Mouse (Mus musculus) c-Kit-positive CD71-positive TER-119-negative erythroid progenitor cells, embryonic 14.5 days (primary cell): ENCODE measurements at regions not wholly inside any gene's neighbourhood (a gene's known extent, or its start where the extent isn't known, plus 50 kb on each side); places are given as distances from the start of the nearest gene placed in this dataset.

Experiments
- DNase-seq: peaks from one replicate; pipeline ENCODE4 v3.0.0-alpha.2; 2013; ENCODE audit warnings: low read depth

DNA sequence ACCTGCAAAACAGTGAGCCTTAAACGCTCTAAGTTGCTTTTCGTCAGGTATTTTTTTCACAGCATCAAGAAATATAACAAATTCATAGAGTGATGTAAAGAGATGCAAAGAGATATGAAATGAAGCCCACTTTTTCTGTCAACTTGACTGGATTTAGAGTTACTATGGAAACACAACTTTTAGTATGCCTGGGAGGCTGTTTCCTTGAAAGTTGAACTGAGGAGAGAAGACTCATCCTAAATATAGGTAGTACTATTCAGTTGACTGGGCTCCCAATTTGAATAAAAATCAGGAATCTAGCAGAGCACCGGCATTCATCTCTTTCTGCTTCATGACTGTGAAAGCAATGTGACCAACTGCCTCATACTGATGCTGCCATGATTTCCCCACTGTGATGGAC lies 509.7 kb downstream of the Synb start:
- DNase-seq: no peak

DNA sequence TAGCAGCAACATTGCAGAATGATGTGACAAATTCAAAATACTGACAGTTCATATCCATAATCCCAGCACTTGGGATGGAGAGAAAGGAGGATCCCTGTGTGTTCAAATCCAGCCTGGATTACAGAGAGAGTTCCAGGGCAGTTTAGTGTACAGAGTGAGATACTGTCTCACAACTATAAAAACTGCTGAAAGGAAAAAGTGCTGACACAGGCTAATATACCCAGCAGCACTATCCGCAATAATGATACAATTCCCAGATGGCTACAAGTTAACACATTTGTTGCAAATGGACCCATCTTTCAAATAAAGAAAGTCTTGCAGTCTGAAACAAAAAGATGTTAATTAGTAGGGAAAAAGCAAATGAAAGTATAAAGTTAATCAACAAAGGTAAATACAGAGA lies 510.9 kb downstream of the Synb start:
- DNase-seq: no peak

DNA sequence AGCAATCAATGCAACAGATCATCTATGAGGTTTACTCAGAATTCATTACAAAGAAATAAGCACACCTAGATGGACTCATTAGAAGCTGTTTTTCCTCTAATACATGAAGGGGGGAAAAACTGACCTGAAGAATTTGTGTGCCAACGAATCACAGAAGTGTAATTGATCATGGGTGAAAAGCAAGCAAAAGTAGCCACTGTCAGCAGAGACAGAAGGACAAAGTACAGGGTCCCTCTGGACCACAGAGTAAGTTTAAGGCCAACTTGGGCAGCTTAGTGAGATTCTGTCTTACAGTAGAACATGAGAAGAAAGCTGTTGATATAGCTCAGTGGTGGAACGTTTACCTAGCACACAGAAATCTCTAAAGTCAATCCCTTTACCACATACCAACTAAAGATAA lies 523.7 kb downstream of the Synb start:
- no peak for DNase-seq

DNA sequence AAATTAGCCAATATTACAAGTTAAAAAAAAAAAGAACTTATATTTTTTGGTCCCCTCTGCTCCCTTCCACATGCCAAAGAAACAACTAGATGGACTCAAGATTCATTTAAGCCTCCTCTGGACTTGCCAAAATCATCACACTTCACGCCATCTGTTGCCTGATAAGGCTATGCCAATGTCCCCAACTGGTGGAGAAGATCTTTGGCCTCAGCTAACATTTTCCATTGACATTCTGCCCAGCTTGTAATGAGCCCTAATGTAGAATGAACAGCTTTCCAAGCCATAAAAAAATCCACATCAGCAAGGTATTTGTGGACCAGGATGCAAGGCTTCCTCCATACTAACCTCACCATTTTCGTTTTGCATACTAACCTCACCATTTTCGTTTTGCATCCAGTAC lies 531.2 kb downstream of the Synb start:
- DNase-seq: no peak

DNA sequence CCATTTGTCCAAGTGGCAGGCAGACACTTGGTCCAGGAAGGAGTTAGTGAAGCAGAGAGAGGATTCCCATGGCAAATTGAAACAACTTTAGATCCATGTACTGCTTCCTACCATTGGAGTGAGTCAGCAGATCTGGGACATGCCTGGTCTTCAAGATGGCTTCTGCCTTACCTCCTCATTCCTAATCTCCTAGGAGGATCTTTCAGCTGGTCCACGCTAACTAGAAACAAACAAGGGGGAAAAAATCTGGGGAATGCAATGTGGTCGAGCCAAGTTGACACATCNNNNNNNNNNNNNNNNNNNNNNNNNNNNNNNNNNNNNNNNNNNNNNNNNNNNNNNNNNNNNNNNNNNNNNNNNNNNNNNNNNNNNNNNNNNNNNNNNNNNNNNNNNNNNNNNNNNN lies 549.4 kb downstream of the Synb start:
- DNase-seq: no peak

DNA sequence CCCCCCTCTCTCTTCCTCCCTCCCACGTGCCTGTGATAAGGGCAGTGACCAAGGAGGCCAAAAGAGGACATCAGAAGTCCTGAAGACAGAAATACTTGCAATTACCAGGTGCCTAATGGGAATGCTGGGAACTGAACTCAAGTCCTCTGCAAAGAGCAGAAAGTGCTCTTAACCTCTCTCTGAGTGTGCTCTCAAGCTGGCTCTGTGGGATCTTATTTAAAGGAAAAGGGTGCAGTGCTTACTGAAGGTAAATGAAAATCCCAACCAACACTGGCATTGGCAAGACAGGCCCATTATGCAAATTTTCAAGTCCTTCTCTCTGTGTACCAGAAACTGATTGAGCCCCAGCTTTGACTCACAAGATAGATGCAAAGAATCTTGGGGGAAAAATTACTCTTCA lies 555.6 kb downstream of the Synb start:
- no peak for DNase-seq

DNA sequence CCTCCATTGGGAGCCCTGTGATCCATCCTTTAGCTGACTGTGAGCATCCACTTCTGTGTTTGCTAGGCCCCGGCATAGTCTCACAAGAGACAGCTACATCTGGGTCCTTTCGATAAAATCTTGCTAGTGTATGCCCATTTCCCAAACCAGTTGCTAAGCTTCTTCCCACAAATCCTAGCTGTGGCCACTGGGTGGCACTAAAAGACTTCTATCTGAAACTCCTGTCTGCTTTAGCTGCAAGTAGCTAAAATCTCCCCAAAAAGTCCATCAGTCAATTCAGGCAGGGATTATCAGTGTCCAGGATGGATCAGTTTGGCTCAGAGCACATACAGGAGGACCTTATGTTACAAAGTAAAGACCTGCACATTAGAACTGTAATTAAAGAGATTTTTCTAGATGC lies 558.3 kb downstream of the Synb start:
- DNase-seq: peak; percentile 4

DNA sequence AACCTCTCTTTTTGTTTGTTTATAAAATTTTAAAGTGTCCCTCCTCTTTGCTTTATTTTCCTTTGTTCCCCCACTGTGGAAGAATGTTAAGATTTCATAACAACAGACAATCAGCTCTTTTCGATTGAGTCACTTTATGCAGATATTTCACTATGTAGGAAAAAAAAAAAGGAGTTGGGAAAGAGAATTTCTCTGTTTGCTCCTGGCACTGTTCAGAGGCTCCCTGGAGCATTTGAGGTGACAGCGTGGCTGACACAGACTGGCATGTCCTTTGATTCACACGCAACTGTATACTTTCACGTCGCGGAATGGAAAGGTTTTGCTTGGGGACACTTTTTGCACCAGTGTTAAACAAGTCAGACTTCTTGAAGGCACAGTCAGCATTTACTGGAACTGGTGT lies 572.9 kb downstream of the Synb start:
- no peak for DNase-seq

DNA sequence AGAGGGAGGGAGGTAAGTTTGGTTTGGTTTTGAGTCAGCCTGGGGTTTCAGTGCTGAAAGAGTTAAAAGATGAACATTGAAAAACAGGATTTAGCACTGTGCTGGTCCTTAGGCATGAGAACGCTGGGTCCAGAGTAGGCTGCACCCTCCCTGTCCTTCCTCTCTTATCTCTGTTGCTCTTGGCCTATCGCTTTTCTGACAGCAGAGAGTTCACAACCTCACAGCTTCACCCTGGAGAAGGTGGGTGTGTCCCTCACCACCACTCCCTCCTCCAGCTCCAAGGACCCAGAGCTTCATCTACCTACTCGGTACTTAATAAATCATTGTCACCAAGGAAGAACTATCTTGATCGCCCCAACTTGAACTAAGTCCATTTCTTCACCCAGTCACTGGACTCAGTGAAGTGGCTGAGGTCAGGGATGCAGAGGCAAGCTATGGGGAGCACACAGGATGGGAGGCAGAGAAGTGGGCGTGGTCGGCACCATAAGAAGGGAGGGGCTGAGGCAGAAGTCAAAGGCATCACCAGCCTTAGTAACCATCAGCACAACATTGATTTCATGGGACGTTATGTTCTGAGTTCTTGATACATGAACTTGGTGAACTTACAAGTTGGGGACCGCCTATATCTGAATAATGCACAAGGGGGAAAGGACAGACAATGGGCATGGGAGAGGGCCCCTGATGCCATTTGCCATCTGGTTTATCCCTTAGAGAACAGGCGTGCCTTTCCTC lies 574.5 kb downstream of the Synb start:
- DNase-seq: no peak

DNA sequence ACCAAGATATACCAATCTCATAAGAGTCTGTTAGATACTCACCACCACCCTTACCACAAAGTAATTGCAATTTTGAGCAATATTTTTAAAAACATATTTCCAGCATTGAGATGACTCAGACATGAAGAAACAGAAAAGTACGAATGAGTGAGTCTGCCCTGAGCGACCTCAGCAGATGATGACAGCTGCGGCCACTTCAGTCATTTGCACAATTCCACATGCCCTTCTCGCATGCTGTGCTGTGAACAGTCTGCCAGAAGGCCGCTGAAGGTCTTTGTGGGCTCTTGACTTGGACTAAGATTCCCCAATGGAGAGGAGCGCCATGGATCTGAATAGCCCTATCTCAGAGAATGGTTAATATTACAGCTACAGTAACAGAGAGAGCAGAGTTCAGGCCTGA lies 575.3 kb downstream of the Synb start:
- no peak for DNase-seq
